Mouse (Mus musculus): ENCODE measurements around the gene Rae1.

Gene Rae1

DNA sequence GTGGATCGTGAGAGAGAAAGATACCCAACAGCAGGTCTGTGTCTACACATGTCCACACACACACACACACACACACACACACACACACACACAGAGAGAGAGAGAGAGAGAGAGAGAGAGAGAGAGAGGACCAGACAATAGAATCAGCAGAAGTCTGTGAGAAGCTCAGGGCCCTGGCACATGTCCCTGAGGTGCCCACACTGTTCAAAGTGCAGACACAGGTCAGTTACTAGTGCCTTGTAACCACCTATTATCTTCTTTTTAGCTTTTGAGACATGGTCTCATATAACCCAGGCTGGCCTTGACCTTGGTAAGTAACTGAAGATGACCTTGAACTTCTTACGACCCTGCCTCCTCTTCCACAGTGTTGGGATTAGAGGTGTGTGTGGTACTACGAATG is 49.3 kb downstream of the Rae1 start:
- DNase-seq (ENCODE audit: low spot score) = no peak

DNA sequence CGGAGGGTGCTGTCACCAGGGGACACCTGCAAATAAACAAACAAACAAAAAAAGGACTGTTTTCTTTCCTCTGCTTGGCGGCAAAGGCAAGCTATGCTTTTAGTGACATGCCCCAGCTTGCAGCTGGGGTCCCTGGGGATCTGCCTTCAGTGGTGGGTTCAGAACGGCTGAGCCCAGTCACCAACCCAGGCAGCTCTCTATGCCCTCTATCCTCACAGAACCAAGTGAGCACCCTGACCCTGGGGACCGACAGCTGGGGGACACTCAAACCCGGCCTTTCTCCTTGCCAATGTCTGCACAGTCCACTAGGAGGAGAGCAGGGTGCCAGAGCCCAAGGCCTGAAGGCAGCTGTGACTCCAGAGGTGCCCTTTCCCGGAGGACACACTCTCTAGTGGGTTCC is 49.9 kb downstream of the Rae1 start:
- no peak for DNase-seq (ENCODE audit: low spot score)

DNA sequence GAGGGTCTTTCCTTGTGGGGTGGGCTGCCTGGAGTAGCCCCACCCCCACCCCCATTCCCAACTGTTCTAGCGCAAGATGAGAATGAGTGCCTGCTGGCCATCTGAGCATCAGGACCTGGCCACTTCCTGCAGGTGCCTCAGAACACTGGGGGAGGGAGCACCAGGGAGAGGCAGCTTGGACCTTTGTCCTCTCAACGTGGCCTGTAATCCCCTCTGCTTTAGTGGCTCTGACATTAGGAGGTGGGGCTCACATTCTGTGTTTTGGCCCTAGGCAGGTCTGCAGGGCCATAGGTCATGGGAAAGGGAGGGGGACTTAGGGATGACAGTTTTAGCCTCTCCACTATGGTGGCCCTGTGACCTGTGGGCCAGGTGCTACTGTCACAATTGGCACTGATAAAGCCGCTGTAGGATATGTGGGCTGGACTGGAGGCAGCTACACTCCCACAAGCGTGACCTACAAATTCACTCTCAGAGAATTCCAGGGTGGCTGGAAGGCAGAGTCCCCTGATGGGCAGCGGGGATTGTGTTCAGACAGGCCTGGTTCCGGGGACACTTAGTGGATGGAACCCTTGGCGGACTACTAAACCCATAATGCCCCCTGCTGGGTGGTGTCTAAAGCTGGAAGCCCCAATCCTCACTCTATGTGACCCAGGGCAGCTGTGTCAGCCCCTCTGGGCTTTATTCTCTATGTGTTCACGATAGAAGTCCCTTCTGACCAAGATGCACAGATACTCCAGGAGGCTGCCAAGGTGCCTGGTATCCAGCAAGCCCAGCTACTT is 50.9 kb downstream of the Rae1 start:
- DNase-seq (ENCODE audit: low spot score) = no peak

DNA sequence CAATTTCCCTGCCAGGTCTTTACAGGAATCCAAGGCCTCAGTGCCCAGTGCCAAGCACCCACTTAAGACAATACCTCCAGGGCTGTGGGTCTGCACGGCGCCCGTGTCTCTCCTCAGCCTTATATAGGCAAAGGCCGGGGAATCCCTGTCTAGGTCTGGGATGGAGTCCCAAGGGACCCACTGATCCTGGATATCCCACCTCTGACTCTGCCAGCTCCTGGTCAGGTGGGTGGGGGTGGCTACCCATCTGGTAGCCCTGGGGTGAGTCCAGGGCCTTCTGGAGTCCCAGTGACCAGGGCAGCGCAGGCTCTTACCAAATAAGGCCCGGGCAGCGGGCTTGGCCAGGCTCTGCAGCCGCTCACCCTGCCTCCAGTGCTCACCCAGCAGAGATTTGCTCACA is 53.0 kb downstream of the Rae1 start:
- no peak for DNase-seq (ENCODE audit: low spot score)

DNA sequence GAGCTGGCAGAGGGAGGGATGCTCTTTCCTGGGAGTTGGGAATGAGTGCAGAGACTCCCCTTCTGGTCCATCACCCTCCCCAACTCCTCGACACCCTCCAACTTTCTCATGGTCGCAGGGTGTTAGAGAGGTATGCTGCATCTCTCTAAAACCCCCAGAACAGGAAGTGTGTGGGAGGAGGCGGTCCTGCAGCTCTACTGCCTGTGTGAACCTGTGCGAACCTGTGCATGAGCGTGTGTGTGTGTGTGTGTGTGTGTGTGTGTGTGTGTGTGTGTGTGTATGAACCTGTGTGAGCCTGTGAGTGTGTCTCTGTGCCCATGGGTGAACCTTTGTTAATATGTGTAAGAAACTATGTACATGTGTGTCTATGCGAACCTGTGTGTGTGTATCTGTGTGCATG is 53.9 kb downstream of the Rae1 start:
- no peak for DNase-seq (ENCODE audit: low spot score)

DNA sequence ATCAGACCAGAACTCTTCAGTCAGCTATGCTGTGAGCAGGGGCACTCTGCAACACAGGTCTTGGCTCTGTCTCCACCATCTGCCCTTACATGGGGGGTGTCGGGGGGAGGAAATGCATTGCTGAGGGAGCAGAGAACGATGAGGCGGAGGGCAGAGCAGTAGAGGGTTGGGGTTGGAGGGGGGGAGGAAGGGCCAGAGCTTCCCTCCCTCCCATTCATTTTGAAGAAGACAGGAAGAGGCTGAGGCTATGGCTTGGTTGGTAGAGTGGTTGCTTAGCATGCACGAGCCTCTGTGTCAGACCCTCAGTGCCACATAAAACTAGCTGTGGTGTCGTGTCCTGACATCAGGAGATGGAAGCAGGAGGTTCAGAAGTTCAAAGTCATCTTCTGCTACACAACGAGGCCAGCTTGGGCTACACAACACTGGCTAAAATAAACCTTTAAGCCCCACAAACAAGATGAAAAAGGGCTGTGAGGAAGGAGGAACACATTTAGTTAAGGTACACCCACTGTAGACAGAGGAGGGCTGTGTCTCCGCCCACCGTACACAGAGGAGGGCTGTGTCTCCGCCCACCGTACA is 56.5 kb downstream of the Rae1 start:
- DNase-seq (ENCODE audit: low spot score) = no peak

DNA sequence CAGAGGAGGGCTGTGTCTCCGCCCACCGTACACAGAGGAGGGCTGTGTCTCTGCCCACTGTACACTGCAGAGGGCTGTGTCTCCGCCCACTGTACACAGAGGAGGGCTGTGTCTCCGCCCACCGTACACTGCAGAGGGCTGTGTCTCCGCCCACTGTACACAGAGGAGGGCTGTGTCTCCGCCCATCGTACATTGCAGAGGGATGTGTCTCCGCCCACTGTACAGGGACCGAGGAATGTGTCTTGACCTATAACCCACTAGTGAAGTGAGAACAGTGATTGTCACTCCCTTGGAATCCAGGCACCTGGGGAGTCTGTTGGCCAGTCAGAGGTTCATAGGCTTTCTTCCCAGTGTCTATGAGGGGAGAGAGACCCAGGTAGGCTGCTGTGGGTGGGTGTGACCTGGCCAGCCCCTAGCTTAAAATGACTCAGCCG is 57.0 kb downstream of the Rae1 start:
- DNase-seq (ENCODE audit: low spot score) = no peak

DNA sequence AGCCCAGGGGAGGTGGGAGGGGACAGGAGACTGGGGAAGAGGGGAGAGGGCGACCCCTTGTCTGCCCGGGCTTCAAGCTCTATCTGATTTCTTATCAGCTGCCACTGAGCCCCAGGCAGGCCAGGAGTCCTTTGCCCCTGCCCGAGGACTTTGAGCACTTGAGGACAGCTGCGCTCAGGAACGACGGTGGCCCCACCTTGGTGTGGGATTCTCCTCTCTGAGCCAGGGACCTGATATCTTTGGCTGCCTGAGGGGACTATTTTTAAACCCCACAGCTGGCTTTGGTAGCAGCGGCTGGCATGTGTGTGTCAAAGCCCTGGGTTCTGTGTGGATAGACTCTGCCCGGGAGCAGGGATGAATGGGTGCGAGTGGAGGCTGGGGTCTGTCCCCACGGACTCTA is 57.7 kb downstream of the Rae1 start:
- DNase-seq (ENCODE audit: low spot score) = no peak

DNA sequence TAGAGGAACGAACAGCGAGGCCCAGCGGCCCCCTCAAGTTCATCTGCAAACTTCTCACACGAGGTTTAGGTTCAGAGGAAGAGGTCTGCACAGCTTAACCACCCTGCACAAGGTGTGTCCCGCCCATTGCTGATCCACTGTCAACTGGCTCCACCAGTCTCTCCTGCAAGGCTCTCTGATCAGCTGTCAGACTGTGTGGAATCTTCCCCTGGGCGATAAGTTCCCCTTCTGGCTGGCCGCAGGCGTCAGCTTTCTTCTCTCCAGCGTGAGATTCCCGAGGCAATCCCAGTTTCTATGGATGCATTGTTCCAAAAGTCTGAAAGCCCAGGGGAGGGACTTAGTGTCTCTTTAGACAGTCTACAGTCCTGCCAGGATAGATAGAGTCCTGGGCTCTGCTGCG is 58.3 kb downstream of the Rae1 start:
- DNase-seq (ENCODE audit: low spot score) = no peak

DNA sequence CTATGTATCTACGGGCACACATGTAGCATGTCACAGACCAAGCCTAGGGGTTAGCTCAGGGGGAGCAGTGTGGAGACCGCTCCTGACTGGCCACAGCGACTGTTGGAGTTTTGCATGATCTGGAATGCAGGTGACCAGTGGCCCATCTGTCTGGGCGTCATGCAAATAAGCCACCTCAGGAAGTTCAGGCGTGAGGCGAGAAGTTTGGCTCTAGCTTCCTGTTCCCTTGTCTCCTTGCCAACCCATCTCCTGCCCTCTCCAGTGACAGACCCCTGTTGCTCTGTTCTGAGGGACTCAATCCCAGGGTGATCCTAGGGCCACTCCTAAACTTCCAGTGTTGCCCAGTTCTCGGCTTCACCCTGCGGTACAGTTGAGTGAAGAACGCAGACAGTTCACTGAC is 60.5 kb downstream of the Rae1 start:
- no peak for DNase-seq (ENCODE audit: low spot score)

DNA sequence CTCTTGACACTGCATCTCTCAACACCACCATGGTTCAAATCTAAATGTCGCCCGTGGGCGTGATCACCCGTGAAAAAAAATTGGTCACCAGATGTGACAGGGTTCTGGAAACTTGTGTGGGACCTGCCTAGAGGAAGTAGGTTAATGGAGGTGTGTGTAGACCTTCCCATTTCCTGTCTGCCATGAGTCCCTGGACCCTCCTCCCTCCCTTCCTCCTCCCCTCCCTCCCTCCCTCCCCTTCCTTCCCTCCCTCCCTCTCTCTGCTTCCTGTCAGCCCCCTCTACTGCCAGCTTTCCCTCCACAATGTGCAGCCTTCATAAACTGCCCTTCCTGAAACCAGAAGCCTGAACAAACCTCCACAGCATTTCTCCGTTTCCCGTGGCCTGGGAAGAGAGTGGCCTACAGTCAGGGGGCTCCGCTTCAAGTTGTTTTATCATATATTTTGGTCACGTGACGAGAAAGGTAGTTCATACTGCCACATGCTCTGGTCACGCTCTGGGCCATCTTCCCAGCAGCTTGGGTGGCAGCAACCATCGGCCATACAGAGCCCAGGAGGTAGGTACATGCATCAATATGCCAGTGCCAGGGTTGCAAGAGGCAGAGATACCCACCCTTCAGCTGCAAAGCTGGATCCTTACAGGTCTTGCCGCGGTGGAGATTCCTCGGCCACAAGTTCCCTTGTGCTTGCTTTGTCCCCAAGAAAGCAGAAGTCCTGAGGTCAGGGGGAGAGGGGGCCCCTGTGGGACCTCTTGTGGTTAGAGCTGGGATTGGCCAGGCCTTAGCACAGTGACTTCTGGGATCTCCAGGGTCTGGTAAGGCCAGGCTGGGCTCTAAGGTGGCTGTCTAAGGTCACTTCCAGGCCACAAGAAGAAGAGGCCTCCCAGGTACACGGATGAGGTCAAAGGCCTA is 61.8 kb downstream of the Rae1 start:
- no peak for DNase-seq (ENCODE audit: low spot score)

DNA sequence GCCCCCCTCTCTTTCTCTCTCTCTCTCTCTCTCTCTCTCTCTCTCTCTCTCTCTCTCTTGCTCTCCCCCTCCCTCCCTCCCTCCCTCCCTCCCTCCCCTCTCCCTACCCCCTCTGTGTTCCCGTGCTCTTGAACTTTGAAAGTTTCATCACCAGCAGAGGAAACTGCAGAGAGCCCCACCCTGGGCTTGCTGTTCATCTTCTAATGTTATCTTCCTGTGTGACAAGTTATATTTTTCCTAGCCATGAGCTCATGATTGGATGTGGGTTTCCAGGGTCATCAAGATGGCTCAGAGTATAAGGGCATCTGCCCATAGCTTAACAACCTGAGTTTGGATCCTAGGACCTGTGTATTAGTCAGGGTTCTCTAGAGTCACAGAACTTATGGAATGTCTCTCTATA is 63.3 kb downstream of the Rae1 start:
- DNase-seq (ENCODE audit: low spot score) = no peak

DNA sequence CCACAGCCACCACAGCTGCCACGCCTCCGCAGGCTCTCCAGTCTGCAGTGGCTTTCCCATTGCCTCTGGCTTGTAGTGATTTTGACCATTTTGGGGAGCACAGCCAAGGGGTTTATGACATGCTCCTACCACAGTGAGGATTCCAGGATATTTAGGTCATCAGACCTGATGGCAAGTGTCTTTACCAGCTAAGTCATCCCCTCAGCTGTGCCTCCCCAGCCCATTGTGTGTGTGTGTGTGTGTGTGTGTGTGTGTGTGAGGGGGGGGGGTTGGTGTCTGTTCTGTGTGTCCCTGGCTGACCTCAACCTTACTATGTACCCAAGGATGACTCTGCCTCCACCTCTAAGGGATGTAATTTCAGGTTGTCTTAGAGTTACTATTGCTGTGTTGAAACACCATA is 64.9 kb downstream of the Rae1 start:
- no peak for DNase-seq (ENCODE audit: low spot score)

All from layer of hippocampus, adult 9-10 months (tissue).